Mouse (Mus musculus): ENCODE results near the gene BC048507. TPM values are rescaled to one million over a fixed set of nuclear protein-coding genes. Genes with fewer than 3 reads are reported as not detected.

BC048507 gene
- polyA plus RNA-seq, 1 experiment: not detected

DNA sequence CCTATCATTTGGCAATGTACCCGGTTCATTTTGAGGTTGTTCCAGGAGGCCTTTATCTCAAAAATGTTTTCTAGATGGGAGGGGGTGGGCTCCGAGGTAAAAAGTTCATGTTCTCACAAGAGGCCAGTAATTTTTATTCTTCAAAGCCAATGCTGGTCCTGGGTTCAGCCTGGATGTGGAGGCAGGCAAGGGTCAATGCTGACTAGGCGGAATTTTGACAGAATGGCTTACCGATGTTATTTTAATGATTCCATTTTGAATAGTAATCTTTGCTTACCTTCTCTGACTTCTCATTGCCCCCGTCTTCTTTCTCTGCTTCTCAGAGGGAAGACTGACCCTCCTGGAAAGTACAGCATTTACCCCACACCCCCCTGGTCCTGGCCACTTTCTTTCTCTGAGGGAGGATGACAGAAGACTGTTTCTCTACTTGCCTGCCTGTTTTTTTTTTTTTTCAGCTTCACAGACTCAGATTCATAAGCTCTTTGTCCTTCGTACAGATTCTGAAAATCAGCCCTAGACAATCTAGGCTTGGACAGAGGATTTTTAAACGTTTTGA lies 13.7 kb downstream of the BC048507 start:
- Histone ChIP-seq H3ac (ENCODE audit: control insufficient read depth, insufficient read length, low read depth) (no peak overlapping the region), H3K79me2 (ENCODE audit: control insufficient read depth, insufficient read depth) (no peaks in the 10 kb centered on the region), H3K4me3 (ENCODE audit: insufficient read depth, poor library complexity, severe bottlenecking) (no peak overlapping the region), H3K79me3 (ENCODE audit: low read depth) (no peaks in the 10 kb centered on the region), H3K36me3 (ENCODE audit: control insufficient read depth, insufficient read depth) (no peaks in the 10 kb centered on the region), H3K27me3 (ENCODE audit: control insufficient read depth, insufficient read depth, insufficient read length) (no peaks in the 10 kb centered on the region)
- no peak for TF ChIP-seq CTCF (IDR thresholded peaks at IDR 0.05; ENCODE audit: control insufficient read depth, insufficient read depth, insufficient read length)
- TF ChIP-seq MYOG (IDR thresholded peaks at IDR 0.05; ENCODE audit: control insufficient read depth, extremely low read depth, insufficient read length): no peak
- TF ChIP-seq FOSL1 (IDR thresholded peaks at IDR 0.05; ENCODE audit: insufficient read depth, low read length, poor library complexity, severe bottlenecking): no peak
- no peak for TF ChIP-seq USF1 (IDR thresholded peaks at IDR 0.05; ENCODE audit: low read depth)
- TF ChIP-seq MYOD1 (IDR thresholded peaks at IDR 0.05; ENCODE audit: control insufficient read depth, insufficient read length, low read depth): no peak
- TF ChIP-seq CEBPB (IDR thresholded peaks at IDR 0.05; ENCODE audit: low read depth): no peak
- TF ChIP-seq MAX (IDR thresholded peaks at IDR 0.05): no peak

DNA sequence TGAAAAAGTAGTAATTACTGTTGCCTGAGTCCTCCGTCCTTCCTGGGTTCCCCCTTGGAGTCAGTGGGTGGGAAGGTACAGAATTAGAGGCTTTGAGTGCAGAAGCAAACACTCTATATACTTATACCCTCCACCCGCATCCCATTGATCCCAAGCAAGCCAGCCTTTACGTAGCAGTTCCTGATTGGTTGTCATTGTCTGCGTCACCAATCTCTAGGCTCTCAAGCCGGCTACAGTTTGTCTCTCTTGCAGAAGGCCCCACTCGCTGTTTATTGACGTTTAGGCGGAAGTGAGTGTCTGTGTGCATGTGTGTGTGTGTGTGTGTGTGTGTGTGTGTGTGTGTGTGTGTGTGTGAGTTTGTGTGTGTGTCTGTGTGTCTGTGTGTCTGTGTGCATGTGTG lies 20.8 kb downstream of the BC048507 start:
- Histone ChIP-seq H3K36me3 (ENCODE audit: control insufficient read depth, insufficient read depth) (no peaks in the 10 kb centered on the region), H3K27me3 (ENCODE audit: control insufficient read depth, insufficient read depth, insufficient read length) (no peaks in the 10 kb centered on the region), H3K4me3 (ENCODE audit: insufficient read depth, poor library complexity, severe bottlenecking) (no peak overlapping the region), H3K79me3 (ENCODE audit: low read depth) (no peaks in the 10 kb centered on the region), H3K79me2 (ENCODE audit: control insufficient read depth, insufficient read depth) (no peaks in the 10 kb centered on the region), H3ac (ENCODE audit: control insufficient read depth, insufficient read length, low read depth) (no peak overlapping the region)
- TF ChIP-seq MYOD1 (IDR thresholded peaks at IDR 0.05; ENCODE audit: control insufficient read depth, insufficient read length, low read depth): no peak
- TF ChIP-seq MAX (IDR thresholded peaks at IDR 0.05): no peak
- TF ChIP-seq CTCF (IDR thresholded peaks at IDR 0.05; ENCODE audit: control insufficient read depth, insufficient read depth, insufficient read length): no peak
- no peak for TF ChIP-seq USF1 (IDR thresholded peaks at IDR 0.05; ENCODE audit: low read depth)
- no peak for TF ChIP-seq CEBPB (IDR thresholded peaks at IDR 0.05; ENCODE audit: low read depth)
- no peak for TF ChIP-seq FOSL1 (IDR thresholded peaks at IDR 0.05; ENCODE audit: insufficient read depth, low read length, poor library complexity, severe bottlenecking)

DNA sequence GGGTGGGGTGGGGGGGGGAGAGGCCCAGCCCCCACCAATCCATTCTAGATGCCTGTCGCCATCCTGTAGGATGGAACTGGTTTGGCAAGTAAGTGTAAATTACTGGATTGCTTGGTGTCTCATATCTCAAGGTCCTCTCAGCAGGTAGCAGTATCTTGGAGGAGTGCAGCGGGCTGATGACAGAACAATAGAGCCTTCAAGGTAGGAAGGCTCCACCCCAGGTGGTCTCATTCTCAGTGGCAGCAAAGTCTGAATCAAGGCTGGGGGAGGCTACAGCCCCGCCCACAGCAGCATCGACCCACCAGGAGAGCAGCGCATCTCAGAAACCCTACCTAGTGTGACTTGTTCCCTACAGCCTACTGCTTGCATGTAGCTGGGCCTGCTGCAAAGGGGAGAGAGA lies 46.6 kb downstream of the BC048507 start:
- Histone ChIP-seq H3K79me3 (ENCODE audit: low read depth) (no peaks in the 10 kb centered on the region), H3K79me2 (ENCODE audit: control insufficient read depth, insufficient read depth) (no peaks in the 10 kb centered on the region), H3K4me3 (ENCODE audit: insufficient read depth, poor library complexity, severe bottlenecking) (no peak overlapping the region), H3ac (ENCODE audit: control insufficient read depth, insufficient read length, low read depth) (no peak overlapping the region), H3K36me3 (ENCODE audit: control insufficient read depth, insufficient read depth) (no peaks in the 10 kb centered on the region), H3K27me3 (ENCODE audit: control insufficient read depth, insufficient read depth, insufficient read length) (no peaks in the 10 kb centered on the region)
- TF ChIP-seq USF1 (IDR thresholded peaks at IDR 0.05; ENCODE audit: low read depth) (no peak), CTCF (IDR thresholded peaks at IDR 0.05; ENCODE audit: control insufficient read depth, insufficient read depth, insufficient read length) (no peak), MYOD1 (IDR thresholded peaks at IDR 0.05; ENCODE audit: control insufficient read depth, insufficient read length, low read depth) (no peak), FOSL1 (IDR thresholded peaks at IDR 0.05; ENCODE audit: insufficient read depth, low read length, poor library complexity, severe bottlenecking) (no peak), MYOG (IDR thresholded peaks at IDR 0.05; ENCODE audit: control insufficient read depth, extremely low read depth, insufficient read length) (no peak), MAX (IDR thresholded peaks at IDR 0.05) (no peak), CEBPB (IDR thresholded peaks at IDR 0.05; ENCODE audit: low read depth) (no peak)

Other genes starting within 250 kb of the BC048507 start
- gene Gm49345, start 225.6 kb upstream of the BC048507 start, polyA plus RNA-seq (2012; fragmentation: generic; extraction: Trizol): 0.23 TPM
- 0.68 TPM for gene Zfp729a, start 225.5 kb upstream of the BC048507 start, polyA plus RNA-seq (2012; fragmentation: generic; extraction: Trizol)
- gene Zfp738, start 176.3 kb upstream of the BC048507 start, polyA plus RNA-seq (2012; fragmentation: generic; extraction: Trizol): 0.73 TPM
- 1.3 TPM for gene Zfp65, start 134.2 kb upstream of the BC048507 start, polyA plus RNA-seq (2012; fragmentation: generic; extraction: Trizol)
- 0.51 TPM for gene Zfp85, start 108.1 kb upstream of the BC048507 start, polyA plus RNA-seq (2012; fragmentation: generic; extraction: Trizol)
- gene Zfp493, start 83.6 kb upstream of the BC048507 start, polyA plus RNA-seq (2012; fragmentation: generic; extraction: Trizol): 0.04 TPM
- gene Zfp273, start 49.6 kb upstream of the BC048507 start, polyA plus RNA-seq (2012; fragmentation: generic; extraction: Trizol): 0.22 TPM
- gene Gm10037, start 32.2 kb upstream of the BC048507 start, polyA plus RNA-seq (2012; fragmentation: generic; extraction: Trizol): not detected